Mouse (Mus musculus): ENCODE data around the gene Pnldc1.
"Not testable (repeated sequence)": the region's sequence is repeated elsewhere in the genome, so short reads cannot be mapped to it uniquely, and the experiment has no call there.

The Pnldc1 gene

GRCm38 (mm10) chr17:12909361-12910280 lies at the start of gene Pnldc1:
Gene Pnldc1, minus strand, starts transcription at chr17:12910230.
- DNase-seq, result no peak

GRCm38 (mm10) chr17:12959377-12959776 lies 49.3 kb upstream of the Pnldc1 start:
- not testable (repeated sequence) for DNase-seq

GRCm38 (mm10) chr17:12956664-12957063 lies 46.6 kb upstream of the Pnldc1 start:
- no peak for DNase-seq

GRCm38 (mm10) chr17:12949669-12950068 lies 39.6 kb upstream of the Pnldc1 start:
- no peak for DNase-seq

- no peak for DNase-seq
Observed at GRCm38 (mm10) chr17:12942459-12943162, 32.6 kb upstream of the Pnldc1 start.

- DNase-seq, result no peak
Observed at GRCm38 (mm10) chr17:12941543-12942260, 31.7 kb upstream of the Pnldc1 start.

- peak; percentile 36 for DNase-seq
Observed at GRCm38 (mm10) chr17:12940151-12940805, 30.2 kb upstream of the Pnldc1 start, which contains the start of gene Acat3. Gene Acat3, minus strand, starts transcription at chr17:12940600.

- not testable (repeated sequence) for DNase-seq
Observed at GRCm38 (mm10) chr17:12939377-12940148, 29.5 kb upstream of the Pnldc1 start.

GRCm38 (mm10) chr17:12938077-12938476 lies 28.0 kb upstream of the Pnldc1 start:
- DNase-seq, result no peak

GRCm38 (mm10) chr17:12937412-12937970 lies 27.5 kb upstream of the Pnldc1 start:
- no peak for DNase-seq

GRCm38 (mm10) chr17:12935719-12936118 lies 25.7 kb upstream of the Pnldc1 start:
- no peak for DNase-seq

GRCm38 (mm10) chr17:12931576-12931975 lies 21.5 kb upstream of the Pnldc1 start:
- not testable (repeated sequence) for DNase-seq

- no peak for DNase-seq
Observed at GRCm38 (mm10) chr17:12925703-12926180, 15.7 kb upstream of the Pnldc1 start.

- DNase-seq, result no peak
Observed at GRCm38 (mm10) chr17:12925001-12925400, 15.0 kb upstream of the Pnldc1 start.

GRCm38 (mm10) chr17:12921073-12921472 lies 11.0 kb upstream of the Pnldc1 start:
- no peak for DNase-seq

- DNase-seq, result no peak
Observed at GRCm38 (mm10) chr17:12916588-12917380, 6.8 kb upstream of the Pnldc1 start.

- DNase-seq, result peak; percentile 99
Observed at GRCm38 (mm10) chr17:12915881-12916583, 6.0 kb upstream of the Pnldc1 start, which contains the start of gene Mrpl18. Gene Mrpl18, minus strand, starts transcription at chr17:12916345.

GRCm38 (mm10) chr17:12915488-12915880 lies 5.5 kb upstream of the Pnldc1 start, which contains the start of gene Tcp1:
Gene Tcp1, plus strand, starts transcription at chr17:12915701.
- DNase-seq, result no peak

- DNase-seq, result no peak
Observed at GRCm38 (mm10) chr17:12910391-12910790, 361 bp upstream of the Pnldc1 start.

All from kidney, postnatal 10 days (tissue).